Mouse (Mus musculus): Measurements from ENCODE around the gene Sertad2. TPM values are rescaled to one million over a fixed set of nuclear protein-coding genes. Genes with fewer than 3 reads are reported as not detected.

Gene Sertad2
- total and polyA plus RNA-seq, 3 experiments, result 5.9 to 13.1 (median 6.0) TPM

GRCm38 (mm10) chr11:20592010-20592409 lies 49.0 kb downstream of the Sertad2 start:
- Histone ChIP-seq H3K4me2 (ENCODE audit: insufficient read depth, low read depth, poor library complexity, severe bottlenecking) (no peak overlapping the region), H3K27ac (ENCODE audit: insufficient read depth, low read depth) (no peak overlapping the region), H3K9me3 (replicated peaks; ENCODE audit: low read length) (no peaks in the 10 kb centered on the region), H3K4me3 (replicated peaks in 1 of 3; ENCODE audit: low read depth in 2 of 3, low read length in 2 of 3, poor library complexity in 1 of 3) (no peak overlapping the region), H3K9ac (ENCODE audit: insufficient read depth, low read depth) (no peak overlapping the region), H3K79me2 (replicated peaks; ENCODE audit: control insufficient read depth, extremely low read depth, insufficient read depth, poor library complexity, severe bottlenecking) (no peaks in the 10 kb centered on the region), H3K4me1 (ENCODE audit: control insufficient read depth in 1 of 2, insufficient read depth in 2 of 2) (peaks cover 6 to 15% of the 10 kb centered on the region in 2 experiments), H3K27me3 (replicated peaks) (no peaks in the 10 kb centered on the region), H3K36me3 (replicated peaks in 1 of 2; ENCODE audit: control insufficient read depth in 1 of 2, insufficient read depth in 1 of 2, low read length in 1 of 2) (peaks cover 0 to 5% of the 10 kb centered on the region in 2 experiments)
- TF ChIP-seq PAX5 (IDR thresholded peaks at IDR 0.05; ENCODE audit: low read length), result no peak
- TF ChIP-seq CTCF (conservative IDR thresholded peaks at IDR 0.05 in 1 of 2, IDR thresholded peaks at IDR 0.05 in 1 of 2; ENCODE audit: low read depth in 2 of 2, low read length in 2 of 2), result peak in 1 of 2 experiments; percentile 52; a peak in 2 of 4 replicates
- no peak for TF ChIP-seq POLR2AphosphoS2 (IDR thresholded peaks at IDR 0.05; ENCODE audit: low read depth, low read length)
- TF ChIP-seq MYC (IDR thresholded peaks at IDR 0.05; ENCODE audit: low read depth, low read length), result no peak
- no peak for TF ChIP-seq RCOR1 (conservative IDR thresholded peaks at IDR 0.05; ENCODE audit: low read depth, low read length)
- no peak for TF ChIP-seq ZKSCAN1 (IDR thresholded peaks at IDR 0.05; ENCODE audit: borderline replicate concordance, low read depth, low read length)
- peak; percentile 59 for TF ChIP-seq SMC3 (IDR thresholded peaks at IDR 0.05; ENCODE audit: low read depth, low read length)
- TF ChIP-seq RAD21 (IDR thresholded peaks at IDR 0.05; ENCODE audit: low read depth, low read length), result peak; percentile 33
- no peak for TF ChIP-seq SIN3A (IDR thresholded peaks at IDR 0.05; ENCODE audit: low read length)
- in situ Hi-C loops (cut with MboI; ENCODE audit: low pct_ligation_motif_present, low pct_unique_long_range_greater_than_20kb, low sequenced_read_pairs), result no loop called here
- DNase-seq (ENCODE audit: extremely low read depth), result peak; percentile 42
- dilution Hi-C loops (cut with MboI; ENCODE audit: extremely low pct_ligation_motif_present, extremely low pct_unique_long_range_greater_than_20kb, low sequenced_read_pairs), result no loop called here

GRCm38 (mm10) chr11:20594229-20595201 lies 51.5 kb downstream of the Sertad2 start:
- H3K36me3 ChIP-seq (replicated peaks in 1 of 2; ENCODE audit: control insufficient read depth in 1 of 2, insufficient read depth in 1 of 2, low read length in 1 of 2), result peaks cover 0 to 5% of the 10 kb centered on the region in 2 experiments
- H3K4me2 ChIP-seq (ENCODE audit: insufficient read depth, low read depth, poor library complexity, severe bottlenecking), result no peak overlapping the region
- no peaks in the 10 kb centered on the region for H3K79me2 ChIP-seq (replicated peaks; ENCODE audit: control insufficient read depth, extremely low read depth, insufficient read depth, poor library complexity, severe bottlenecking)
- DNase-seq (ENCODE audit: extremely low read depth), result no peak
- in situ Hi-C loops (cut with MboI; ENCODE audit: low pct_ligation_motif_present, low pct_unique_long_range_greater_than_20kb, low sequenced_read_pairs) (no loop called here), dilution Hi-C loops (cut with MboI; ENCODE audit: extremely low pct_ligation_motif_present, extremely low pct_unique_long_range_greater_than_20kb, low sequenced_read_pairs) (no loop called here)
- no peaks in the 10 kb centered on the region for H3K27me3 ChIP-seq (replicated peaks)
- no peak overlapping the region for H3K27ac ChIP-seq (ENCODE audit: insufficient read depth, low read depth)
- H3K9me3 ChIP-seq (replicated peaks; ENCODE audit: low read length), result no peaks in the 10 kb centered on the region
- no peak overlapping the region for H3K4me3 ChIP-seq (replicated peaks in 1 of 3; ENCODE audit: low read depth in 2 of 3, low read length in 2 of 3, poor library complexity in 1 of 3)
- TF ChIP-seq MYC (IDR thresholded peaks at IDR 0.05; ENCODE audit: low read depth, low read length), result 0 out of 2 replicates have a peak, but pooled peaks have one; percentile 5
- TF ChIP-seq ZC3H11A (IDR thresholded peaks at IDR 0.05; ENCODE audit: low read depth, low read length), result no peak
- peak; percentile 51 for TF ChIP-seq BHLHE40 (IDR thresholded peaks at IDR 0.05; ENCODE audit: low read depth, low read length)
- H3K4me1 ChIP-seq (ENCODE audit: control insufficient read depth in 1 of 2, insufficient read depth in 2 of 2), result peaks cover 6 to 16% of the 10 kb centered on the region in 2 experiments
- no peak overlapping the region for H3K9ac ChIP-seq (ENCODE audit: insufficient read depth, low read depth)
